Mouse (Mus musculus): ENCODE data around the gene Btbd11.

DNA sequence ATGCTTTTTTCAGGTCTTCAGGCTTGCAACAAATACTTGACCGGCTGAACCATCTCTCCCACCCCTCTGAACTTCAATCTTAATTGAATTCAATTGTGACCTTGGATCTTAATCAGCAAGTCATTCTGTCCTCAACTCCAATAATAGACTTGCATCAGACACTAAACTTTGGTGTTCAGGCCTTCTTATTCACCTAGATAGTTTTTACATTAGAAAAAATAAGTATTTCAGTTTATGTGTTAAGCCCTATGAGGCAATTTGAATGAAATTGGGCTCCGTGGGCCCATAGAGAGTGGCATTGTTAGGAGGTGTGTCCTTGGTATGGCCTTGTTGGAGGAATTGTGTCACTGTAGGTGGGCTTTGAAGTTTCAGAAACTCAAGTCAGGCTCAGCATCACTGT lies 156.7 kb downstream of the Btbd11 start:
- no peak for TF ChIP-seq POLR2A (IDR thresholded peaks at IDR 0.05; ENCODE audit: insufficient read depth, low read length)
- TF ChIP-seq CTCF (IDR thresholded peaks at IDR 0.05; ENCODE audit: low read depth, low read length): no peak
- no peak for TF ChIP-seq EP300 (IDR thresholded peaks at IDR 0.05; ENCODE audit: insufficient read depth, low read depth, low read length)
